Mouse (Mus musculus): Measurements from ENCODE around the gene Tfb1m.

The Tfb1m gene

GRCm38 (mm10) chr17:3515851-3516250 lies 41.7 kb downstream of the Tfb1m start:
- no peak for DNase-seq (ENCODE audit: extremely low read depth, low read depth)

- no peak for DNase-seq (ENCODE audit: extremely low read depth, low read depth)
These were observed 43.3 kb downstream of the Tfb1m start for GRCm38 (mm10) chr17:3514316-3514715.

- DNase-seq (ENCODE audit: extremely low read depth, low read depth): peak; percentile 30
These were observed 47.7 kb downstream of the Tfb1m start for GRCm38 (mm10) chr17:3509841-3510240.

GRCm38 (mm10) chr17:3506508-3506907 lies 51.1 kb downstream of the Tfb1m start:
- no peak for DNase-seq (ENCODE audit: extremely low read depth, low read depth)

- DNase-seq (ENCODE audit: extremely low read depth, low read depth): no peak
These were observed 51.9 kb downstream of the Tfb1m start for GRCm38 (mm10) chr17:3505711-3506110.

- no peak for DNase-seq (ENCODE audit: extremely low read depth, low read depth)
These were observed 56.6 kb downstream of the Tfb1m start for GRCm38 (mm10) chr17:3500936-3501335.

GRCm38 (mm10) chr17:3500076-3500475 lies 57.5 kb downstream of the Tfb1m start:
- no peak for DNase-seq (ENCODE audit: extremely low read depth, low read depth)

GRCm38 (mm10) chr17:3499468-3499867 lies 58.1 kb downstream of the Tfb1m start:
- no peak for DNase-seq (ENCODE audit: extremely low read depth, low read depth)

GRCm38 (mm10) chr17:3498580-3498979 lies 59.0 kb downstream of the Tfb1m start:
- no peak for DNase-seq (ENCODE audit: extremely low read depth, low read depth)

- peak; percentile 13 for DNase-seq (ENCODE audit: extremely low read depth, low read depth)
These were observed 59.5 kb downstream of the Tfb1m start for GRCm38 (mm10) chr17:3498086-3498485.

- DNase-seq (ENCODE audit: extremely low read depth, low read depth): no peak
These were observed 61.5 kb downstream of the Tfb1m start for GRCm38 (mm10) chr17:3496080-3496479.

- no peak for DNase-seq (ENCODE audit: extremely low read depth, low read depth)
These were observed 62.0 kb downstream of the Tfb1m start for GRCm38 (mm10) chr17:3495576-3495975.

- DNase-seq (ENCODE audit: extremely low read depth, low read depth): no peak
These were observed 65.9 kb downstream of the Tfb1m start for GRCm38 (mm10) chr17:3491667-3492066.

- DNase-seq (ENCODE audit: extremely low read depth, low read depth): no peak
These were observed 66.5 kb downstream of the Tfb1m start for GRCm38 (mm10) chr17:3491065-3491464.

- no peak for DNase-seq (ENCODE audit: extremely low read depth, low read depth)
These were observed 67.2 kb downstream of the Tfb1m start for GRCm38 (mm10) chr17:3490216-3490895.

- peak; percentile 6 for DNase-seq (ENCODE audit: extremely low read depth, low read depth)
These were observed 69.6 kb downstream of the Tfb1m start for GRCm38 (mm10) chr17:3487721-3488601.

GRCm38 (mm10) chr17:3487211-3487610 lies 70.4 kb downstream of the Tfb1m start:
- no peak for DNase-seq (ENCODE audit: extremely low read depth, low read depth)

GRCm38 (mm10) chr17:3485851-3486250 lies 71.7 kb downstream of the Tfb1m start:
- no peak for DNase-seq (ENCODE audit: extremely low read depth, low read depth)

GRCm38 (mm10) chr17:3483091-3483490 lies 74.5 kb downstream of the Tfb1m start:
- no peak for DNase-seq (ENCODE audit: extremely low read depth, low read depth)

- DNase-seq (ENCODE audit: extremely low read depth, low read depth): no peak
These were observed 75.7 kb downstream of the Tfb1m start for GRCm38 (mm10) chr17:3481576-3482575.

GRCm38 (mm10) chr17:3476546-3476945 lies 81.0 kb downstream of the Tfb1m start:
- no peak for DNase-seq (ENCODE audit: extremely low read depth, low read depth)
